Mouse (Mus musculus) erythroblast, adult 5-6 weeks (primary cell): ENCODE measurements around the gene Rflna. TPM values are rescaled to one million over a fixed set of nuclear protein-coding genes. Genes with fewer than 3 reads are reported as not detected.

Experiments used
- ATAC-seq: replicated peaks from 2 replicates; pipeline ENCODE4 v1.8.0; 2016; ENCODE audit warnings: moderate number of reproducible peaks, mild to moderate bottlenecking, moderate TSS enrichment, inconsistent platforms; ENCODE audit not compliant: poor library complexity, low FRiP score, severe bottlenecking
- total RNA-seq, 2 experiments: library from RNA; stranded (forward) in 1 of 2; stranded (reverse) in 1 of 2; fragments of 150-400 nt in 1 of 2; fragments of 200-764, 138-1000 nt in 1 of 2; gene quantifications; 2 replicates each; pipeline versions ENCODE4 v1.2.3 to v1.2.4; 2015 to 2017; ENCODE audit warnings: low replicate concordance in 2 of 2

The Rflna gene
- total RNA-seq (2015; ENCODE audit: low replicate concordance) (not detected in 2 replicates), total RNA-seq (2017; ENCODE audit: low replicate concordance) (not detected in 2 replicates)

GRCm38 (mm10) chr5:125002969-125003872, at the start of gene Rflna:
Gene Rflna, plus strand, starts transcription at chr5:125003221.
- no peak for ATAC-seq

GRCm38 (mm10) chr5:124954404-124955305, 48.4 kb upstream of the Rflna start:
- no peak for ATAC-seq

GRCm38 (mm10) chr5:124957491-124957890, 45.5 kb upstream of the Rflna start:
- ATAC-seq = no peak

- ATAC-seq = no peak
Measured at GRCm38 (mm10) chr5:124959099-124959498, 43.9 kb upstream of the Rflna start.

- ATAC-seq = no peak
Measured at GRCm38 (mm10) chr5:124960131-124960901, 42.7 kb upstream of the Rflna start.

- ATAC-seq = no peak
Measured at GRCm38 (mm10) chr5:124961433-124961832, 41.6 kb upstream of the Rflna start.

GRCm38 (mm10) chr5:124962761-124963160, 40.3 kb upstream of the Rflna start:
- ATAC-seq = no peak

- no peak for ATAC-seq
Measured at GRCm38 (mm10) chr5:124963806-124964672, 39.0 kb upstream of the Rflna start.

- no peak for ATAC-seq
Measured at GRCm38 (mm10) chr5:124966622-124967332, 36.2 kb upstream of the Rflna start.

- no peak for ATAC-seq
Measured at GRCm38 (mm10) chr5:124969790-124970189, 33.2 kb upstream of the Rflna start.

GRCm38 (mm10) chr5:124986222-124986621, 16.8 kb upstream of the Rflna start:
- no peak for ATAC-seq

- no peak for ATAC-seq
Measured at GRCm38 (mm10) chr5:124986656-124987055, 16.4 kb upstream of the Rflna start.

- no peak for ATAC-seq
Measured at GRCm38 (mm10) chr5:124989724-124990123, 13.3 kb upstream of the Rflna start.

GRCm38 (mm10) chr5:124992323-124992722, 10.7 kb upstream of the Rflna start:
- ATAC-seq = no peak

- no peak for ATAC-seq
Measured at GRCm38 (mm10) chr5:124992891-124993290, 10.1 kb upstream of the Rflna start.

- ATAC-seq = no peak
Measured at GRCm38 (mm10) chr5:124996816-124997215, 6.2 kb upstream of the Rflna start.

- ATAC-seq = no peak
Measured at GRCm38 (mm10) chr5:124997913-124998312, 5.1 kb upstream of the Rflna start.

- ATAC-seq = no peak
Measured at GRCm38 (mm10) chr5:125000756-125001250, 2.2 kb upstream of the Rflna start.
